Mouse (Mus musculus) spleen, adult 2 months (tissue): ENCODE measurements around the gene Ccdc9.

Source experiments
- CTCF ChIP-seq: fragments of 200-500 bp; IDR thresholded peaks from 2 replicates; pipeline ENCODE4 v1.5.1; 2011; ENCODE audit warnings: mild to moderate bottlenecking, inconsistent platforms; ENCODE audit not compliant: insufficient read depth, insufficient read length, insufficient replicate concordance; ENCODE audit errors: extremely low read depth
- POLR2A ChIP-seq: fragments of 200-500 bp; IDR thresholded peaks from 2 replicates; pipeline ENCODE4 v1.6.1; 2011; ENCODE audit warnings: low read depth, low read length, inconsistent platforms

DNA sequence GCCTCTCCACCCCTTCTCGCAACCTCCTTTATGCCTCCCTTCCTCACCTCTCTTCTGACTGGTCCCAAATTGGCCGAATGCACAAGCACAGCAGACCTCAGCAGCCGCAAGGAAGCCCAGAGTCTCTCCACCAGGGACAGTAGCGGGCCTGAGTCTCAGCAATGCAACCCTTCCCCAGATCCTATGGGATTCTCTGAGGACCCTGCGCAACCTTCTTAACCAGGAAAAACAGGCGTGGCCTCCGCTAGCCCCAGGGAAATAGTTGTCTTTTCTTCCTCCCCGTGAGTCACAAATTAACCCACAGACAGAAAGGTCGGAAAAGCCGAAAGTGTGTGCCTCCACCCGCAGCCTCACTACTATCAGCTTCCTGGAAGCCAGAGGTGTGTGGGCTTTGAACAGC is 44.8 kb downstream of the Ccdc9 start:
- no peak for TF ChIP-seq CTCF
- no peak for TF ChIP-seq POLR2A
